Mouse (Mus musculus) liver, adult 2 months (tissue): ENCODE results near the gene Cep97.
A peak's percentile ranks its signal among the peaks of the same experiment; 100 is the strongest.

Experiments
- CTCF ChIP-seq: fragments of 200-500 bp; IDR thresholded peaks from 2 replicates; pipeline ENCODE4 v1.5.1; 2011; ENCODE audit warnings: low read depth, low read length, control low read depth
- POLR2A ChIP-seq: fragments of 200-500 bp; IDR thresholded peaks from 2 replicates; pipeline ENCODE4 v1.6.1; 2011; ENCODE audit warnings: low read length, control low read depth; ENCODE audit not compliant: insufficient read depth; ENCODE audit errors: extremely low read depth

- TF ChIP-seq CTCF: no peak
- TF ChIP-seq POLR2A: 0 out of 2 replicates have a peak, but pooled peaks have one; percentile 6
Observed at GRCm38 (mm10) chr16:55934453-55935037, at the start of gene Cep97.
